Mouse (Mus musculus) c-Kit-negative CD71-positive TER-119-positive erythroid progenitor cells, embryonic 14.5 days (primary cell): ENCODE data around the gene Cuedc1.
"Not testable (repeated sequence)": the region's sequence is repeated elsewhere in the genome, so short reads cannot be mapped to it uniquely, and the experiment has no call there.

Experiments used
- DNase-seq: peaks from one replicate; pipeline ENCODE4 v3.0.0-alpha.2; 2013; ENCODE audit warnings: low read depth, low spot score

Cuedc1 gene

DNA sequence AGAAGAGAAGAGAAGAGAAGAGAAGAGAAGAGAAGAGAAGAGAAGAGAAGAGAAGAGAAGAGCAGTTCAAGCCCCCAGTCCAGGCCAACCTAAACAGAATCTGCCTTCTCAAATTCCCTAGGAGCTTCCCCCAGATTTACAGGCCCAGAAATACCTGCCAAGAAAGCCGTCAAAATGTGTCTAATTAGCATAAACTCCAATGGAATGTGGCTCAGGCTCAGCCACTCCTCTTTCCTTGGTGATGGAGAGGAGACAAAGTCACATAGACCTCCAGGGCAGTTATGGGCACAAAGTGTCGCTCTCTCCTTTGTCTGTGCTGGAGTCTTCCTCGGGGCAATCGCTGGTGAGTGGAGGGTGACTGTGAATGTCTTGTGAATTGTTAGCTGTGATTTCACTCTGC lies 100.4 kb downstream of the Cuedc1 start:
- DNase-seq: no peak

DNA sequence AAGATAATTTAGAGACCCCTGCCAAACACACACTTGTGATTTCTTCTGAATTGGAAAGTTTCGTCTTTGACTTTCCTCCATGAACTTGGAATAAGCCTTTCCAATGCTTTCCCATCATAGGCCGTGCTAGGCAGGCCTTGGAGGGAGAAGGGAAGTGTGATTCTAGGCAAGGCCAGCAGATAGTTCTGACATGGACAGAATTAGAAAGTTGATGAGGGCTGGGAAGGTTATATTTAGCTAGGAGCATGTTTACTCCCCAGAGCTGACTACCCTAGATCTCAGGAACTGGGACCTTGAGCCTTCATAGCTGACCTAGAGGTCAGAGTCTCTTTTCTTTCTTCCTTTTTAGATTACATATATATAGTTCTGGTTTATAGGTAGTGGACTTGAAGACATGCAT lies 103.3 kb downstream of the Cuedc1 start:
- no peak for DNase-seq

- peak; percentile 15 for DNase-seq
These were observed 104.2 kb downstream of the Cuedc1 start for GRCm38 (mm10) chr11:88202077-88202476.

DNA sequence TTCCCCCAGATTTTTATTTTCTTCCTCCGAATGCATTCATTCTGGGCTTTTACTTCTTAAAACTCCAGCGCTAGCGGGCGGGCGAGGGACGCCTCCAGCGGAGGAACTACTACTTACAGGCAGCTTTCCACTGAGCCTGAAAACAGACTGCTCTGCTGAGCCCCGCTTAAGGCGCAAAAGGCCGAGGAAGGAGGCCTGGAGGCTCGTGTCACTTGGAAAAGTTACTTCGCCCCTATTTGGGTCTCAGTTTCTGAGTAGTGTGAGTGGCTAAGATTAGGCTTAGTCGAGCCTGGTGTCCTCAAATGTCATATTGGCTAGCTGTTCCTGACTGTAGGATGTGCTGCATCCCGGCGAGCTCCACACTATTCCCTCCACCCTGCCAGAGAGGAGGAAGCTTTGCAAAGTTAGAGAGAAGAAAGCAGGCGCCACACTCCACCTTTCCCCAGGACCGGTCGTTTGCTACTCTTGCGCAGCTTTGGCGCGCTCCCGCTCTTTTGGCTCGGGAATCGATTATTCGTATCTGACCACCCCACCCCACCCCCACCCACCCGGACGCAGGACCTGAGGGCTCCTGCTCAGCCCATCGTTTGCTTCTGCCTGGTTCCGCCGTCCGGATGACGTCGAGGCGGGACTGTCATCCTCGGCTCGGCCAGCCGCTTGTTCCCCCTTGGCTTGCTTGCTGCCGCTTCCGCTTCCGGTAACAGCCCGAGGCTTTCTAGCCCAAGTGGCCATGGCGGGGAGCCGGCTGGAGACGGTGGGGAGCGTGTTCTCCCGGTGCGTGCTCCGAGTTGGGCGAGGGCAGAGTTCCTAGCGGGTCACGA lies 106.1 kb downstream of the Cuedc1 start, which contains the start of gene Mrps23:
Gene Mrps23 (plus strand): TSS at position 677 of the 821 bp plus-strand sequence.
- DNase-seq: peak; percentile 65

DNA sequence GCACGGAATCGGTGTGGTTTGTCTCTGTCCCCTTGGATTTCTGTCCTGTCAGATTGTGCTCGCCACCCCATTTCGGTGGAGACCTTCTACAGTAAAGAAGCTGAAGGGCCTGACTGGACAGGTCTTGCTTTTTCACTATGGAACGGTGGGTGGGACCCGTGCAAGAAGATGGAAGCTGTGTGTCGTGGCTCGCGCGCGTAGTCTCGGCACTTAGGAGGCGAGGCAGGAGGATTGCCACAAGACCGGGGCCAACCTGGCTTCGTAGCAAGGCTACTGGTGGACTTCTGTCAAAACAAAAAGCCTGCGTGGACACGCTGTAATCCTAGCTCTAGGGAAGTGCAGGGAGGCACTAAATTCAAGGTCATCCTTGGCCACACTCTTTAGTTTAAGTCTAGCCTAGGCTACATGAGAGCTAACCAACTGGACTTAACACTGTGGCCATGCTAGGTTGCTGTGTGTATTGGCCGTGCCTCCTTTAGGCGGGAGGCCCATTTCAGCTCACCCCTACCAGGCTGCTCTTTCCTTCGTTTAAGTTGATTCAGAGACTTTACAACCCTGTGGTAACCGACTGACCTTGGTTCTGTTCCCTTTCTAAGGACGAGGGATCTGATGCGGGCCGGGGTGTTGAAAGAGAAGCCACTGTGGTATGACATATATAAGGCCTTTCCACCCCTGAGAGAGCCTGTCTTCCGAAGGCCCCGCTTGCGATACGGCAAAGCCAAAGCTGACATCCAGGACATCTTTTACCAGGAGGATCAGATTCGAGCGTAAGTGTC lies 106.9 kb downstream of the Cuedc1 start:
- peak; percentile 11 for DNase-seq

DNA sequence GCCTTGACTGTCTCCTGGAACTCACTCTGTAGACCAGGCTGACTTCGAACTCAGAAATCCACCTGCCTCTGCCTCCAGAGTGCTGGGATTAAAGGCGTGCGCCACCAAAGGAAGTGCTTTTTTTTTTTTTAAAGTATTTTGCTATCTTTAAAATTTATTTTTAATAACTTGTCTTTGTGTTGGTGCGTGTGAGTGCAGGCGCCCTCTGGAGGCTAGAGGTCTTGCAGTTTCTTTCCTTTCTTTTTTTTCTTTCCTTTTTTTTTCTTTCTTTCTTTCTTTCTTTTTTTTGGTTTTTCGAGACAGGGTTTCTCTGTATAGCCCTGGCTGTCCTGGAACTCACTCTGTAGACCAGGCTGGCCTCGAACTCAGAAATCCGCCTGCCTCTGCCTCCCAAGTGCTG lies 108.7 kb downstream of the Cuedc1 start:
- not testable (repeated sequence) for DNase-seq

DNA sequence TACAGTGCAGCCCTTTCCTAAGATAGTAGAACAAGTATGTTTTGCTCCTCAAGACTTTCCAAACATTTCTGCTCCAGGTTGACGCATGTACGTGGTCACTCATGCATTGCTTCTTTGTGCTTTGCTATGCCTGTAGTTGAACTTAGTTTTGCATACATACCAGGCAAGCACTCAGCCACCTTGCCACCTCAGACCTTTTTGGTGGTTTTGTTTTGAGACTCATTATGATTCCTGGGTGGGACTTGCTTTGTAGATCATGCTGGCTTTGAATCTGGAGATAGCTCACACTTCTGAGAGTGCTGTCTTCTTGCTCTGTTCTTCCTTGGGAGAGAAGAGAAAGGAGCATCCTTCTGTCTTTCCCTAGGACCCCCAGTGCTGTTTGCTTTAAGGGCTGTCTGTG lies 109.8 kb downstream of the Cuedc1 start:
- no peak for DNase-seq

GRCm38 (mm10) chr11:88211824-88212582 lies 114.1 kb downstream of the Cuedc1 start:
- DNase-seq: no peak

DNA sequence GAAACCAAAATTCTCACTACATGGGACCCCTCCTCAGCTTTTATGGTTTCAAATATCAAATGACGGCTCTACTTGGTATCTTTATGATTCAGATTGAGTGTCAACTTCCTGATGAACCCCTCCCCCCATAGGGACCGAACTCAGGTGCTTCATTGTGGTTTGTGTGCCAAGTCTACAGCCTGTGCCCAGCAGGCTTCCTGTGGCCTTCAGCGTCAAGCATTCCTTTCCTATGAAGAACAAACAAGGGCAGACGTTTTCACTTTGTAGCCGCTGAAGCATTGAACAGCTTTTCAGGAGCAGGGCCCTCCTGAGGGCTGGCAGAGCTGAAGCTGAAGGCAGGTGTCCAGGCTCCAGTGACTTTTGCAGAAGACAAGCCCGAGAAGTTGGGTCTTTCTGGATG lies 115.9 kb downstream of the Cuedc1 start:
- no peak for DNase-seq

DNA sequence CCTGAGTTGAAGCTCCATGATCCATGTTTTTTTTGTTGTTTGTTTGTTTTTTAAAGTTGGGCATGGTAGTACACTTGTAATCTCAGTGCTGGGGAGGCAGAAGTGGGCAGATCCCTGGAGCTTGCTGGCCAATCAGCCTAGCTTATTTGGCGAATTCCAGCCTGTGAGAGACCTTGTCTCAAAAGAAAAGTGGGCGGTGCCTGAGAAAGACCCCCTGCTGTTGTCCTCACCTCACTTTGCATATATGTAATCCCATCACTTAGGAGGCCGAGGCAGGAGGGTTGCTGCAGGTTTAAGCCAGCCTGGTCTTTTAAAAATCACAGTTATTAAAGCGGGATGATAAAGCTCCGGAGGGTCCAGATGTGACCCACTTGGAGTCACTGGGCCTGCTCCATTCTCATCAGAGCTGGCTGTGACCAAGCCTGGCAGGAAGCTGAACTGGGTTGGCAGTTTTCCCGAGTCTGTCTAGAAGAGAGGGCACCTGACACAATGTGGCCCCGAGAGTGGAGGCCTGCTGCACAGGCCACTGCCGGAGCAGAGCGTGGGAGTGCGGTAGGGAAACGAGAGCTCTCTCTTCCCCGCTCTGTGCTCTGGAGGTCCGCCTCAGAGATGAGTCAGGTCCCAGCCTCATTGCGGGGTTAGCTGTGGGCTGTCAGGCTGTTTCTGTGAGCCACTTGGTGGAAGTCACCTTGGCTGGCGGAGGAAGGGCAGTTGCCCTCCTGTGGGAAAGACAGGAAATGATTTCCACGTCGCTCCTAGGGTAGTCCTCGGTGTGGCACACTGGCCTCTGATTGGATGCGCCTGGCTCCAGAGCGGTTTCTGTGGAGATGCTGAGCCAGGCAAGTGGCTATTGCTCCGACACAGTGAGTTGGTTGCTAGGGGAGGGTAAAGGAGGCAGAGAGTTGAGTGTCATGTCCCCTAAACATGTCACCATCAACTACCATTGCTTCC lies 117.3 kb downstream of the Cuedc1 start:
- DNase-seq: no peak

DNA sequence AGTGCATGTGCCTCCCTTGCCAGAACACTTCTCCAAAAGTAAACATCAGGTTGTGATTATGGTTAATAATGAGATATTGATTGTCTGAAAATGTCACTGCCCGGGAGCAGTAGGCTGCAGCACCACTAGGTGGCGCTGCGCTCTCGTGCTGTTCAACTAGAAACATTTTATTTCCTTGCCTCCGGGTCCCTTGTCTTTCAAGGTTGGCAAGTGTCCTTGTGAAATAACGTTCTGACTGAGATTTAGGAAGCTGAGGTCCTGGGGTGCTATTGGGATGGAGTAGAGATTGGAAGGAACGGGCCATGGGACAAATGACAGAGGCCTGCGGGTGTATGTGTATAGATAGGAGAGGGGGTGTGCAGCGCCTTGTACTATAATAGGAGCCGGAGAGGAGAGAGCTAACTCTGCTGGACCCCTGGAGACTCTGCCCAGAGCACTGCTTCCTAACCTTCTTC lies 118.4 kb downstream of the Cuedc1 start:
- peak; percentile 15 for DNase-seq

GRCm38 (mm10) chr11:88218155-88218554 lies 120.3 kb downstream of the Cuedc1 start:
- no peak for DNase-seq

DNA sequence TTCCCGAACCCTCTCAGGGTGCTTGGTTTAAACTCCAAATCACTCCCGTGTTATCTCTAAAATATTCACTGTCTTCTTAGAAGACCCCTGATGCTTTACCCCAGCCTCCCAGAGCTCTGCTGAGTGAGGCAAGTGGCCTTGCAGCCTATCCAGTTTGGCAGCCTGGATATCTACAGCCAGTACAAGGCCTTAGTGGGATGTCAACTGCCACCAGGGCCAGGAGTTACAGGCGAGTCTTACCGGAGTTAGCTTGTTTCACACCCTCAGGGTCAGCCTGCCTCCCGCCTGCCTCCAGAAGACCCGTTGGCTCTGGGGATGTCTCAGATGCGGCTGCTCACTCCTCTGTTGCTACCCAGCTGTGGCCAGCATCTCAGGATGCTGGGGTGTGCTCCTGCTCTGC lies 120.7 kb downstream of the Cuedc1 start:
- DNase-seq: no peak

- no peak for DNase-seq
These were observed 124.1 kb downstream of the Cuedc1 start for GRCm38 (mm10) chr11:88221929-88222475.

DNA sequence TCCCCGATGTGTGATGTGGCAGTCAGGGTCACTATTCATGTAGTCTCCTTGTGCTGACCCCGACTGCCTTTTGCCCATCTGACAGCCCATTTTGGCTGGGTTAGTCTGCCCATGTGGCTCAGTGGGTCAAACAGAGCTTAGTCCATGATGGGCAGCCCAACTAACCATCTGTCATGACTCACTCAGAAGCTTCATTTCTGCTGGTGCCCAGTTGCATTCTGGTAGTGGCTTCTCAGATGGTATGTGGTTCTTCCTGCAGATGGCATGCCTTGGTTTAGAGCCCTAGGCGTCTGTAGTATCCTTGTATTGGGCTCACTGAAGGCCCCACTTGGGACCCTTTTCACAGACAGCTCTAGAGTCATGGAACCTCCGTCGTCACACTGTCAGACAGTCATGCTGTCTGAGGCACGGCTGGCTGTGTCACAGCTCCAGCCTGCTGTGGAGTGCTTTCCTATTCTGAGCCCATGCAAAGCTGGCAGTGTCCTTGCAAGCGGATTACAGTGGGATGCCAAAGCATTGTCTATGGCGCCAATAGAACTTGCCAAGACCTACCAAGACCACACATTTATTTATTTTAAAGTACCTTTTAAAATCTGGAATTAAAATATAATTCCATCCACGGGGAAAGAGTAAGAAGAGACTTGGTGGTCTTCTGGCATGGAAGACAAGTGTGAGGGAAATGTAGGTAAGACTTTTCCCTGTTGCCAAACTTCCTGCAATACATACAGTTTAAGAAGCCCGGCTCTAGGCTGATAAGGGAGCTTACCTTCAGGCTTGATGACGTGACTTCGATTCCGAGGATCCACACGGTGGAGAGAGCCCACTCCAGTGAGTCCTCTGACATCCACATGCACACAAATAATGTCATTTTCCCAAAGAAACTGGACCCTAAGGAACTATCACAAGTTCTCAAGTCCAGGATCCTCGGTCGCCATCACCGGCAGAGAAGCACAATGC lies 129.4 kb downstream of the Cuedc1 start:
- no peak for DNase-seq

DNA sequence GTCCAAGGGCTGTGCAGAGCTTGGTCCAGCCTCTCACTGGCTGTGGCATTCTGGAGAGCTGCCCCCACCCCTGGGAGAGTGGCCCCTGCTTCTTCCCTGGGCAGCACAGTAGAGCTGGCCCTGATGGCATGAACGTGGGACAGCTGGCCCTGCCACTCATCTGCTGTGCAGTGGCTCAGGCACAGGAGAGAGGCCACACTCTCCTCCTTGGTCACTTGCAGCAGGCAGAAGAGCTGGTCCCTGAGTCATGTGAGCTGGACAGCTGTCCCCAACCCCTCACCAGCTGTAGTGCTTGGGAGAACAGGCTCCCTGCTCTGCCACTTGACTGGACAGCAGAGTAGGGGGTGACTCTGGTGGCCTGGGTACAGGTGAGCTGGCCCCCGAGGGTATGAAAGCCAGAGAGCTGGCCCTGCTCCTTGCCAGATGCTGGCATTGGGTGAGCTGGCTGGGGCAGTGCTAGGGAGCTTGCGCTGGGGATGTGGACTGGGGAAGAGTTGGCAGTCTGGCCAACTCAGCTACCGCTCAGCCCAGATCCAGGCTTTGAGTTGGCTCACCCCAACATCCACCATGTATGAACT lies 133.4 kb downstream of the Cuedc1 start:
- DNase-seq: no peak

GRCm38 (mm10) chr11:88233528-88234427 lies 135.9 kb downstream of the Cuedc1 start:
- no peak for DNase-seq

DNA sequence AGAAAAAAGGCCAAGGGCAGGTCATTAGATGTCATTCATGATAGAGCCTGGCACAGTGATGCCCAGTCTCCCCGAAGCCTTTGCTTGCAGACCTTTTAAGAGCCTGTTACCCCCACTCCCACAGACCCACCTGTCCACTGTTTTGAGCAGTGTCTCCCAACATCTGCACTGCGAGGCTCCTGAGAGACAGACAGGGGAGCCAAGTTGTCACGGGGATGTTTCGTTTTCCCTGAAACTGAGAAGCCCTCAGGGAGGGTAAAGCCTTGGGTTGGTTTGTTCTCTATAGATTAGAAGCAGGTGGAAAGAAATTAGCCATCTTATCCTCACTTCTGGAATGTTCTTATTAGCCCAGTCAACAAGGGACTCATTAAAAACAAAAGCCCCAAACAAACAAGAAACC lies 136.9 kb downstream of the Cuedc1 start:
- DNase-seq: no peak
